Mouse (Mus musculus) heart, postnatal 0 days (tissue): ENCODE data around the gene Rapgef1. TPM values are rescaled to one million over a fixed set of nuclear protein-coding genes. Genes with fewer than 3 reads are reported as not detected.

Experiments
- ATAC-seq: fragments of 200-750 bp; cut with Nextera tagmentation; 2 replicates; pipeline ENCODE4 v1.8.0; 2017; ENCODE audit warnings: low read depth, moderate number of reproducible peaks, moderate library complexity; ENCODE audit not compliant: insufficient read depth
- DNase-seq: peaks from one replicate; pipeline ENCODE4 v3.0.0-alpha.2; 2016; ENCODE audit warnings: low spot score
- H3K27ac ChIP-seq: fragments of 300-500 bp; sonication (generic); 2 replicates; pipeline ENCODE4 v1.5.1; 2014; ENCODE audit warnings: low read depth, mild to moderate bottlenecking
- H3K27me3 ChIP-seq: fragments of 300-500 bp; sonication (generic); 2 replicates; pipeline ENCODE4 v1.6.1; 2014; ENCODE audit warnings: low read length, mixed read lengths; ENCODE audit not compliant: control insufficient read depth, insufficient read depth
- H3K36me3 ChIP-seq: fragments of 300-500 bp; sonication (generic); replicated peaks from 2 replicates; pipeline ENCODE4 v1.6.1; 2014; ENCODE audit warnings: low read length, mixed read lengths; ENCODE audit not compliant: control insufficient read depth, insufficient read depth
- H3K4me1 ChIP-seq: fragments of 300-500 bp; sonication (generic); 2 replicates; pipeline ENCODE4 v1.6.1; 2014; ENCODE audit warnings: antibody characterized with exemption; ENCODE audit not compliant: control insufficient read depth, insufficient read depth
- H3K4me2 ChIP-seq: fragments of 300-500 bp; sonication (generic); 2 replicates; pipeline ENCODE4 v1.6.1; 2014; ENCODE audit warnings: low read depth, mild to moderate bottlenecking, low read length, moderate library complexity
- H3K4me3 ChIP-seq: fragments of 300-500 bp; sonication (generic); 2 replicates; pipeline ENCODE4 v1.5.1; 2014; ENCODE audit warnings: low read depth, low read length
- H3K9ac ChIP-seq: fragments of 300-500 bp; sonication (generic); replicated peaks from 2 replicates; pipeline ENCODE4 v1.6.1; 2014; ENCODE audit warnings: low read depth, low read length, mixed read lengths
- H3K9me3 ChIP-seq: fragments of 300-500 bp; sonication (generic); replicated peaks from 2 replicates; pipeline ENCODE4 v1.6.1; 2016; ENCODE audit warnings: low read length; ENCODE audit not compliant: control insufficient read depth
- CTCF ChIP-seq: IDR thresholded peaks from 2 replicates; pipeline ENCODE4 v1.5.1; 2016; ENCODE audit warnings: antibody characterized with exemption, control low read depth, low read depth
- EP300 ChIP-seq: IDR thresholded peaks from 2 replicates; pipeline ENCODE4 v1.6.1; 2016; ENCODE audit warnings: antibody characterized with exemption, low read depth
- WGBS: fragments of 180-500 bp; shearing (Covaris S2); extraction: QIAGEN DNeasy Blood & Tissue Kit; methylation state at CpG from one replicate; pipeline ENCODE4 v1.1.7; 2014; 5-methylcytosine and 5-hydroxymethylcytosine counted together
- polyA plus RNA-seq: library from polyadenylated mRNA; unstranded; fragments of >200 nt; fragmentation: Nextera tagmentation; extraction: Ambion mirVana; gene quantifications from 2 replicates; pipeline ENCODE4 v1.2.1, GENCODE M21; 2015
- total RNA-seq: library from RNA; depleted of rRNA; stranded (reverse); fragments of >200 nt; gene quantifications from 2 replicates; pipeline ENCODE4 v1.2.3, GENCODE M21; 2014; ENCODE audit warnings: low replicate concordance

The Rapgef1 gene
- total and polyA plus RNA-seq, 2 experiments from 2014 or later = 9.0 to 47.6 TPM

- no peak overlapping the region for H3K4me3 ChIP-seq
- no peak overlapping the region for H3K27ac ChIP-seq
- H3K27me3 ChIP-seq = no peaks in the 10 kb centered on the region
- ATAC-seq (peak; percentile 69), DNase-seq (peak; percentile 69)
- no peak overlapping the region for H3K4me2 ChIP-seq
- H3K36me3 ChIP-seq = no peaks in the 10 kb centered on the region; the same call in 1 of the 2 replicates
- H3K4me1 ChIP-seq = peaks cover 65% of the 10 kb centered on the region
- WGBS = 9% methylated on average over 7 of the region's 7 CpGs
- TF ChIP-seq CTCF (no peak), EP300 (no peak)
- H3K9me3 ChIP-seq = no peaks in the 10 kb centered on the region
- H3K9ac ChIP-seq = no peak overlapping the region
Observed at GRCm38 (mm10) chr2:29666589-29666988, 47.1 kb downstream of the Rapgef1 start.

- Histone ChIP-seq H3K4me1 (peaks cover 70% of the 10 kb centered on the region), H3K9ac (no peak overlapping the region), H3K27me3 (no peaks in the 10 kb centered on the region), H3K36me3 (no peaks in the 10 kb centered on the region; the same call in 1 of the 2 replicates), H3K4me3 (no peak overlapping the region), H3K4me2 (no peak overlapping the region), H3K9me3 (no peaks in the 10 kb centered on the region), H3K27ac (no peak overlapping the region)
- TF ChIP-seq CTCF = no peak
- TF ChIP-seq EP300 = no peak
- ATAC-seq = 0 out of 2 replicates have a peak, but pooled peaks have one; percentile 2
- 73% methylated on average over 4 of the region's 4 CpGs for WGBS
- no peak for DNase-seq
Observed at GRCm38 (mm10) chr2:29667109-29667508, 47.6 kb downstream of the Rapgef1 start.

- Histone ChIP-seq H3K9me3 (no peaks in the 10 kb centered on the region), H3K27ac (no peak overlapping the region), H3K4me1 (peaks cover 63% of the 10 kb centered on the region), H3K4me3 (no peak overlapping the region), H3K27me3 (no peaks in the 10 kb centered on the region), H3K4me2 (no peak overlapping the region), H3K36me3 (no peaks in the 10 kb centered on the region; the same call in 1 of the 2 replicates), H3K9ac (no peak overlapping the region)
- TF ChIP-seq EP300 (no peak), CTCF (no peak)
- WGBS = 71% methylated on average over 7 of the region's 7 CpGs
- DNase-seq (no peak), ATAC-seq (no peak)
Observed at GRCm38 (mm10) chr2:29668011-29668691, 48.6 kb downstream of the Rapgef1 start.

- Histone ChIP-seq H3K4me1 (peaks cover 54% of the 10 kb centered on the region), H3K9me3 (no peaks in the 10 kb centered on the region), H3K36me3 (no peaks in the 10 kb centered on the region; the same call in 1 of the 2 replicates), H3K27me3 (no peaks in the 10 kb centered on the region), H3K4me2 (no peak overlapping the region), H3K4me3 (no peak overlapping the region), H3K27ac (no peak overlapping the region), H3K9ac (no peak overlapping the region)
- ATAC-seq (no peak), DNase-seq (no peak)
- TF ChIP-seq EP300 (no peak), CTCF (no peak)
- WGBS = 81% methylated on average over 4 of the region's 4 CpGs
Observed at GRCm38 (mm10) chr2:29668963-29669362, 49.4 kb downstream of the Rapgef1 start.

- H3K27me3 ChIP-seq = no peaks in the 10 kb centered on the region
- no peak for TF ChIP-seq CTCF
- TF ChIP-seq EP300 = no peak
Observed at GRCm38 (mm10) chr2:29669711-29670110, 50.2 kb downstream of the Rapgef1 start.

More at GRCm38 (mm10) chr2:29669711-29670110, 50.2 kb downstream of the Rapgef1 start:
- H3K27ac ChIP-seq = peak overlapping the region; percentile 49; the same call in 1 of the 2 replicates
- H3K4me2 ChIP-seq = no peak overlapping the region
- no peaks in the 10 kb centered on the region; the same call in 1 of the 2 replicates for H3K36me3 ChIP-seq
- H3K9ac ChIP-seq = no peak overlapping the region
- ATAC-seq (no peak), DNase-seq (no peak)
- H3K4me1 ChIP-seq = peaks cover 48% of the 10 kb centered on the region
- H3K9me3 ChIP-seq = no peaks in the 10 kb centered on the region
- no peak overlapping the region for H3K4me3 ChIP-seq
